Mouse (Mus musculus) heart, adult 2 months (tissue): ENCODE measurements around the gene Slc38a3.

Experiments used
- CTCF ChIP-seq: fragments of 200-600 bp; IDR thresholded peaks from 2 replicates; pipeline ENCODE4 v1.8.1; 2022; ENCODE audit warnings: antibody characterized with exemption, mild to moderate bottlenecking, moderate library complexity
- POLR2A ChIP-seq: fragments of 200-500 bp; IDR thresholded peaks from 2 replicates; pipeline ENCODE4 v1.6.1; 2011; ENCODE audit warnings: mild to moderate bottlenecking, low read depth, low read length, control low read depth; ENCODE audit not compliant: insufficient read depth

DNA sequence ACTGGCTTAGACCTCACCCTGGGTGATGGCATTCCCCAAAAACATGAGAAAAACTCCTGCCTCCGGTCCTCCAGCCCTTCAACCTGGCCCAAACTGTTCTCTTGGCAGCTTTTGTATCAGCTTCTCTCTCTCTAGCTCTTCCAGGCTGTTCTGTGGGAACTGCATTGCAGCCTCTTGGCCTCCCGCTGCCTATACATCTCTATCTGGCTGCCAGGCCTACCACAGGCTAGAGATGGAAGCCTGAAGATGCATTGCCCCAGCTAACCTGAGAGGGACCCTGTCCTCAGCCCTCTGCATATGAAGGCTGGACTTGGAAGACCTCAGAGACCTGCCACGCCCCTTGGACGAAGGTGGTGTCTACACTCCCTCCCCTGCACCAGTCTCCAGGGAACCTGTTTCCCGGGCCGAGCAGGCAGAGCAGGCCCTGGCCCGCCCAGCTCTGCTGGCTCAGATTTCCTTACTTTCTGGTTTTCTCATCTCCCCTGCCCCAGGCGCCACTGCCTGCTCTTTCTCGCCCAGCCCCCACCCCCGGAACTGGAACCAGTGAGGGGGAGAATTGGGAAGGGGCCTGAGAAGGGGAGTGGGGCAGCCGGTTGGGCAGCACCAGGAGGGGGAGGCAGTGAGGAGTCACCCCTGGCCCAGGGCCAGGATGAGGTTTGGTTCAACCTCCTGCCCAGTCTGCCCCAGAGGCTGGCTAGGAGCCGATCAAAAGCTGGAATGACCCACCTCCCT, 45.1 kb upstream of the Slc38a3 start:
- TF ChIP-seq CTCF: peak; percentile 18; the same call in 1 of the 2 replicates
- TF ChIP-seq POLR2A: no peak
